Mouse (Mus musculus): ENCODE data around the gene Pou6f1.
"Not testable (repeated sequence)": the region's sequence is repeated elsewhere in the genome, so short reads cannot be mapped to it uniquely, and the experiment has no call there.

Pou6f1 gene

DNA sequence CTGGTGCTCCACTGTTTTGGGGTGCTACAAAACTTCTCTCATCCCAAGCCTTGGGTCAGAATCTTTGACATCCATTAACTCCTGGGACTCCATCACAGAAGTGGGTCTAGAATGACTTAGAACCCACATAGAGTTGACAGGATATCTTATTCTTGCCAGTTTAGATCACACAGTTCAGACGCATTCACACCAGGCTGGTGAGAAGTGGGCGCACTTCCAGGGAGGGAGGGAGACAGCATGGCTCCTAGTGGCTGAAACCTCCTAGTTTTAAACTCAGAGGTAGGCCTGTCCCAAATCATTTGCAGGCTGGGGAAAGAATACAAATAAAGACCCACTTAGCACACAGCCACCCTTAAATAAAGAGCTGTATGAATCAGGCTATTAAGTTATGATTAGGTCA, 25.4 kb downstream of the Pou6f1 start:
- no peak for DNase-seq

DNA sequence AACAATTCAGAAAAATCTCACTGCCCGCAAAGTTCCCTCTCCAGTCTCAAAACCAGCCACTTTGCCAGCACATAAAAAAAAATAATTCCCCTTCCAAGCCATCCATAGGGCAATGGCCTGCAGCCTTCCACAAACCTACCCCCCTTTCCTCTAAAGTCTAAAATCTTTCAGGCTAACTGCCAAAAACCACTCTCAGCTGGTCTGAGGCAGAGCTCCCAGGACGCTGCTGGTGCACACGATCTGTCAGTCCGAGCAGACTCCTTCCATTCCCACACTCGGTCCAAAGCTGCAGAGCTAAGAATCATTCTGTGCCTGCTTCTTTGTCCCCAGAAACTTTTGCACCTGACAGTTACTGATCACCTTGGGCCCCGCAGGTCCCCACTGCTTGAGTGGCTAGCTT, 25.8 kb downstream of the Pou6f1 start:
- no peak for DNase-seq

DNA sequence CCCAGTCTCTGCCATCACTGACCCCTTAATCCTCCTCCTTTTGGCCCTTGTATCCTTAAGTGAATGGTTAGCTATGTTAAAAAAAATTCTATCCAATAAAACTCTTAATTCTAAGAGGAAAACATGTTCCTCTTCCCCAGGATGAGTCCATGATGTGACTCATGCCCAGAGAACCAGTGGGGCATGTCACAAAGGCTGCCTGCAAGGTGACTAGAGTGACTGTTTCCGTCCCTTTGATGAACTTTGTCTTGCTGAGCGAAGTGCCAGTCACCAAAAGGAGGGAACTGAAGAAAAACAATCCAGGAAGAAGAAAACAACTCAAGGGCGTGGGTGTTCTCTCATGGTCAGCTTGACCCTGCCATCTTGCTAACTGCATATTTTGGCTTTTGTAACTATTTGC, 30.5 kb downstream of the Pou6f1 start:
- DNase-seq, result no peak

DNA sequence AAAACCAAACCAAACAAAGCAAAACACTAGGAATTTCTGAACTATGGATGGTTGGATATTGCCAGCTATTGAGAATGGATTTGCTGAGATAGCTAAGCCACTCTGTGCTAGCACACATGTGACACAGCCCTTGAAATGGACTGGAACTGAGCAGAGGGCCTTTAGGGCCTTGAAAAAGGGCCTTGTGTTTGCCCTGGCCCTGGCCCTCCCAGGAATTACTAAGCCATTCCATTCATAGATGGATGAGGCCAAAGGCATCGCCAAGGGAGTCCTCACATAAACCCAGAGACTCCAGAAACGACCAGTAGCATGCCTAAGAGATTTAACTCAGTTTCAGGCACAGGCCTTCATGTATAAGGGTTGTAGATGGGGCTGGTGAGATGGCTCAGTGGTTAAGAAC, 33.3 kb downstream of the Pou6f1 start:
- no peak for DNase-seq

DNA sequence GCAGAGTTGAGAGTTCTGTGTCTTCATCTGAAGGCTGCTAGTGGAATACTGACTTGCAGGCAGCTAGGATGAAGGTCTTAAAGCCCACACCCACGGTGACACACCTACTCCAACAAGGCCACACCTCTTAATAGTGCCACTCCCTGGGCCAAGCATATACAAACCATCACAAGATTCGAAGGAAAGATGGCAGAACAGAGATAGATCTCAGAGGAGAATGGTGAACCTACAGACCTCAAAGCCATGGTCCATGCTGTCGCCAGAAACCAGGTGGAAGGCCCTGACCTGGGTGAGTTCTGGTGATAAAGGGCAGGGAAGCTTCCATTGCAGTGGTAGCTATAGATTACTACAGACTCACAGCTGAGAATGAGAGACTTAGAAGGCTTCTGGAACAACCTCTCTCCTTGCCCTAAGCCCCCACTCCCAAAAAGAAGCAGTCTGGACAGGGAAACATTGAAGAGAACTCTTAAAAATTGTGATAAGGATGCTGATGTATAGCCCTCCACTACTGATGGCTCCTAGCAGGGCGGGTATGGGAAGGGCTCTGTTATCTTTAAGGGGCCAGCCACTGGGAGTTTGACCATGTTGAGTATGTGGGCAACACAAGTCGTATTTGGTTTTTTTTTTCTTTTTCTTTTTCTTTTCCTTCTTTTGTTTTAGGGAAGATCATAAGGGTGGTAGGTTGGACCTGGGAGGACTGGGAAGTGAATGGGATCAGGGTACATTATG, 41.9 kb downstream of the Pou6f1 start:
- no peak for DNase-seq

DNA sequence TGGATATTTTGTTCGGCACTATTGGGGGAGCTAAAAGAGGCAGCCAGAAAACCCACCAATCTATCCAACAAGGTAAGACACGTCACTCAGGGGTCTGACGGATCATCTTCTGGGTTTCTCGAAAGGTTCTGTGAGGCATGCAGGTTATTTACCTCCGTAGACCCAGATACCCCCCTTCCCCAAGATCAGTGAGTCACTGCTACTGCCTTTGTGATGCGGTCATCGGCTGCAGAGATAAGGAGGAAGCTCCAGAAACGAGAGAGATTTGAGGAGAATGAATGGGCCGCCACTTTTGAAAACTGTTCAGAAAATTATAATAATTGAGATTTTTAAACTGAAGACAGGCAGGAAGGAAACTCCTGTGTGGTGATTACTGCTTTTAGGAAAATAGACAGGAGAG, 43.4 kb downstream of the Pou6f1 start:
- no peak for DNase-seq

DNA sequence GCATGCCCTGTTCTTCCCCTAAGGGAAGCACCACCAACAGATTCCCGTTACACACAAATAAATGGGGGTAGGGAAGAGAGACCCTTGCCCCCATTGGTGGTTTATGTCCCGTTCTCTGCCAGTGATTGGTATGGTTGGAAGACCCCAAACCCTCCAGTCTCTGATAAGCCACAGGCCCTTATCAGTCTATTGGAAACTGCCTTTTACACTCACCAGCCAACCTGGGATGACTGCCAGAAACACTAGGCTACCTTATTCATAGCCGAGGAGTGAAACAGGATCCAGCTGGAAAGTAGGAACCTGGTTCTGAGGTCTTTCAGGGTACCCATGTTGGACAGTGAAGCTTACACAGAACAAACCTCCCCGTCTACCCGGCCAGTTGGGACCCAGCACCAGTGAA, 43.8 kb downstream of the Pou6f1 start:
- DNase-seq, result no peak

DNA sequence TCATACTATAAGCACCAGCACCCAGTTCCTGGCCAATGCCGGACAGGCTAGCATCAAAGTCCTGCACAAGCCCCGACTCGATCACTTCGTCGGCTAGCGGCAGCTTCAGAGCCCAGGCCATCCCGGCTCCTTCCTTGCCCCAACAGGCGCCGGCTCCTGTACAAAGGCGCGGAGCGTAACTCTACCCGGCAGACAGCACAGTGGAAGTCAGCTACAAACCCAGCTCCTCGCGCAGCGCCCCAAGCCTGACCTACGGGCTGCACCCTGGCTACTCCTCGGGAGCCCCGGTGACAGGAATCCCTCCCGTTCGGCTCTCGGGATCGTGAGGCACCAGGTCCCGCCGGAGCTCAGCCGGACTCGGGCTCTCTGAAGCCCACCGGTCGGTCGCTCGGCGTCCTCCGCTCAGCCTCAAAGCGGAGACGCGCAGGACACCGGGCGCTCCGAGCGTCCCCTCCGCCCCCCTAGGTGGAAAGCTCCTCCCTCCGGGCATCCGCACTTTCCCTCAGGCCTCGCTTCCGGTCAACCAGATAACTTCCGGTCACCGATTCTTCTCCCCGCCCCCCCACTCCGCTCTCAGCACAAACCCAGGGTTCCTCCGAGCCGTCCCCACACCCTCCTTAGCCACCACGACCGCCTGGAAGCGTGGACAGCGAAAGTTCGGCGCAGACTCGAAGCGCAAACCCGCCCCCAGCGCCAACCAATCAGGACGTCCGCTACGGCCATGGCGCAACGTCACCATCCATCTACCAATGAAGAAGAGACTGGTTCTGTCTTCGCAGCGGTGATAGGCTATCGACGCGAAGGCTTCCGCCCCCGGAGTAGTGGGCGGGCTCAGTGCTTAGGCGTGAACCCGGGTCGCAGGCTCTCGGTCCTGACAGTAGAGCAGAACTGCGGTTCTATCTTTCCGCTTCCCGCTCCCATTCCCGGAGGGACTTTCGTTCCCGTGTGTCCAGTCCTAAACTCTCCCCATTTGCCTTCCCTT, 48.2 kb downstream of the Pou6f1 start, which contains the start of gene Tfcp2:
Gene Tfcp2, minus strand, starts transcription at position 683 of the 982 bp plus-strand sequence.
- DNase-seq, result peak; percentile 99

DNA sequence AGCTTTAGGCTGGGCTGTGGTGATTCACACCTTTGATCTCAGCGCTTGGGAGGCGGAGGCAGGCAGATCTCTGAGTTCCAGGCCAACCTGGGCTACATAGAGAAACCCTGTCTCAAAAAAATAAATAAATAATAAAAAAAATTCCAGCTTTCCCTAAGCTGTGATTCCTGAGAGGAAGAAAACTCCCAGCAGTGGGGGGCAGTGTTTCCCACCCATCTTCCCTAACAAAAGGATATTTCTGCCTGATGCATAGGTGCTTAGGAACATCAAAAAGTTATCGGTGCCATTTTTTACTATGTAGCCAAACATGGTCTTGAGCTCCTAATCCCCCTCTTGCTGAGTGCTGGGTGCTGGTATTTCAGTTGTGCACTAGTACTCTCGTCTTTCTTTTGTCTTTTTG, 49.5 kb downstream of the Pou6f1 start:
- DNase-seq, result no peak

DNA sequence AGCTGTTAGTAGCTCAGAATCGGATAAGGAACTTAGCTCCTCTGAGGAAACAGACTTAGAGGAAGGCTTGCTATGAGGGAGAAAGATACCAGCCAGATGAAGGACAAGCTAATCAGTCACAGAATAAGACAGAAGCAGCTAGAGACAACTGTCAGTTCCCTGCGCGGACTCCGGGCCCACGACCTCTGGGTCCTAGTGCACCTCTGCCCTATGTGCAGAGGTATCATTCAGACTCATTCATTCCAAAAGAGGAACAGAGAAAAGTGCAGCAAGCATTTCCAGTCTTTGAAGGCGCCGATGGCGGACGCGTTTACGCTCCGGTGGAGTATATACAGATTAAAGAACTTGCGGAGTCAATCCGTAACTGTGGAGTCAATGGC, 56.1 kb downstream of the Pou6f1 start:
- not testable (repeated sequence) for DNase-seq

DNA sequence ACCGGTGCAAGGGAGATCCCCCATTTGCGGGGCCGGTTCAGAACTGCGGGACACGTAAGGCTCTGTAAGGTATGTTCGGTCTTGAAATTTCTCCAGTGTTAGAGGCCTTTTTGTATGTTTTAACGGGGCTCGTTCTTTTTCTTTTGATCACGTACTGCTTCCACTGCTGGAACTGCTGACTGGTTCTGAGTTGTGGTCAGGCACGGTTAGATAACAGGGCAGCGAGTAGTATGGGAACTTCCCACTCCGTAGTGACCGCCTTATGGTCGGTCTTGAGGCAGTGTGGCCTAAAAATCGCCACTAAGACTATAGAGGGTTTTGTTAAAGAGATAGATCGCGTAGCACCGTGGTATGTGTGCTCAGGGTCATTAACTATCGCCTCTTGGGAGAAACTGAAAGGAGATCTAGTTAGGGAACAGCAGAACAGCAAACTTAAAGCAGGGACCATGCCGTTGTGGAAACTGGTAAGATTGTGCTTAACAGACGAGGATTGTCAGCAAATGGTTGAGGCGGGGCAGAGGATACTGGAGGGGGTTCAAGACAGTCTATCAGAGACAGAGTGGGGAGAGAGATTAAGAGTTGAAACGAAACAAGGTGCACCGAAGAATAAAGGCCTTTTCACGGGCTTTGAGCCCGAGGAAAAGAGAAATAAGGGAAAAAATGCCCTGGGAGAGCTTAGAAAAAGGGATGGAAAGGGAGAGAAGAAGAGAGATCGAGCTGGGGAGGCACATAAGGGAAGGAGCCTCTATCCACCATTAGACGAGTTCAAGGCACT, 56.7 kb downstream of the Pou6f1 start:
- DNase-seq, result not testable (repeated sequence)

DNA sequence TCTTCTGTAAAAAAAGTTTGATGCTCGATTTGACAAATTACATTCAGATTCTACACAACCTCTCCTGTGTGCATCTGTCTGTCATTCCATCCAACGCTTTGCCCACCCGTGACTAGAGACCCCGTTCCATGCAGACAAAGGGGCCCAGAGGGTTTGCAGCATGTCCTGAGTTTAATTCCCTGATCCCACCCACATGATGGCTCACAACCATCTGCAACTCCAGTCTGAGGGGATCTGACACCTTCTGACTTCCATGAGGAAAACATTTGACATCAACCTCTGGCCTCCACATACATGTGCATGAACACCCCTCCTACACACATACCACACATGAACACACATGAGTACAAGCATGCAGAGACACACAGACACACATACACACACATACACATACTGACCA, 58.4 kb downstream of the Pou6f1 start:
- no peak for DNase-seq

DNA sequence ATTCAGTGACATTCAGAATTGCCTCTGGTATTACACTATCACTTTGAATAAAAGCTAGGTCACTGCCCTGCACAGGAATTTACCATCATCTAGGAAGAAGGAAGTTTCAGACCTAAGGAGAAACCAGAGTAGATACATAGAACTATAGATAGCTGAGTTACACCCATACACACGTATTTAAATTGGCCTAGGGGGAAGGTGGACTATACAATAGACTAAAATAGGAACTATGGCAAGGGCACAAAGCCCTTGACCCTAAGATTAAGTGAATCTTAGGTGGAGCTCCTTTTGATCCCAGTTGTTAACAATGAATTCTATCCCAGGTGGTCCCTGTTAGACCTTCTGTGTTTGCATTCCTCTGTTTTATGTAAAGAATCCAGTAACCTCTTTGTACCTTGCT, 58.8 kb downstream of the Pou6f1 start:
- DNase-seq, result not testable (repeated sequence)

DNA sequence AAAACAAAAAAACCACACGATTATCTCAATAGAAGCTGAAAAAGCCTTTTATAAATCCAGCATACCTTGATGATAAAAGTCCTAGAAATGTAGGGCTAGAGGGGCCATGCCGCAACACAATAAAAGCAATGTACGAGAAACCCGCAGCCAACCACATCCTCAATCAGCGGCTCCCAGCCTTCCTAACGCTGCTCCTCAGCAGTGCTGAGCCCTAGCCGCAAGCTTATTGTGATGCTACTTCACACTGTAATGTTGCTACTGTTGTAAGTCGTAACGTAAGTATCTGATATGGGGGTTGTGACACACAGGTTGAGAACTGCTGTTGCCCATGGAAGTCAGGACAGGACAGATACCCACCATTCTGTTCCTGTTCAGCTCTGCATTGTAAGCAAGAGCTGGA, 60.4 kb downstream of the Pou6f1 start:
- DNase-seq, result no peak

DNA sequence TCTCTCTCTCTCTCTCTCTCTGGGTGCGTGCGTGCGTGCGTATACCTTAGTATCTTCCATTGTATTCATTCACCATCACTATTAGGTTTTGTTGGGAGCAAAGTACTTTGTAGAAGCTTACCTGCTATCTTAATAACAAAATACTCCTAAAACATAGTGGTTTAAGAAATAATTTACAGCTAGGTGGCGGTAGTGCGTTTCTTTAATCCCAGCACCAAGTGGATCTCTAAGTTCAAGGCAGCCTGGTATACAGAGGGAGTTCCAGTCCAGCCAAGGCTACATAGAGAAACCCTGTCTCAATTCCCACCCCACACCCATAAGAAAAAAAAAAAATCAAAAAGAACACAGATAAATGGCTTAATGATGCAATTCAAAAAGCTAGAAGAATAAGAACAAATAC, 61.9 kb downstream of the Pou6f1 start:
- DNase-seq, result peak; percentile 64

DNA sequence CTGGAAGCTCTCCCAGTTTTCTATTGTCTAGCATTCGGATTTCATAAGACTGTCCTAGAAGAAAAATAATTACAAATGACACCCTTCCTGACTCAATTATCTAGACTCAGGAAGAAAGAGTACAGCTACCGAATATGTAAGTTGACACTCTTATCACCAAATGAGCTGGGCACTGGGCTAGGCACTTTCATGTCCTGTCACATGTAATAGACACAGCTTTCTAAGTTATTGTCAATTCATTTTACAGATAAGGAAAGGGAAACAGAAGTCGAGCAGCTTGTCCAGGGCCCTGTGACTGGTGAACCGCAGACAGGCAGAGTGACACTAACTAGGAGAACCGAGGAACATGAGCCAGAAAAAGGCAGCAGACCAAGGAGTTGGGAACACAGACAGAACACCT, 71.9 kb downstream of the Pou6f1 start:
- no peak for DNase-seq

DNA sequence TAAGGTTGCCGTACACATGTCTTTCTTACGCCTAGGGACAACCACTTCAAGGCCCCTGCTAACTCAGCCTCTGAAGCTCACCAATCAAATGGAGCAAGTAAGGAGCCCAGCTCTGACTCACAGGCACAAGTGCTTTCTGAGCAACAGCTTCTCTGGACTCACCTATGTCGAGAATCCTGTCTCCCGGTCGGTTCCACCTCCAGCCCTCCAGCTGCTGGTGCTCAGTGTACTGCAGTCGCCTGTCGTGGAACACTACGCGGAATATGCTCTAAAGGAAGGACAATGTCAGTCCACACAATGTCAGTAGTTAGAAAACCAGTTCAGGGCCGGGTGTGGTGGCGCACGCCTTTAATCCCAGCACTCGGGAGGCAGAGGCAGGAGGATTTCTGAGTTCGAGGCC, 74.4 kb downstream of the Pou6f1 start:
- no peak for DNase-seq

Measured in retina, postnatal 1 day (tissue).